Mouse (Mus musculus) MEL-GATA-1-ER (cell line): Measurements from ENCODE around the gene Hace1.
A peak's percentile ranks its signal among the peaks of the same experiment; 100 is the strongest.
"Not testable (repeated sequence)": the region's sequence is repeated elsewhere in the genome, so short reads cannot be mapped to it uniquely, and the experiment has no call there.

Experiments used
- DNase-seq: peaks from one replicate; pipeline ENCODE4 v3.0.0-alpha.2; 2012; ENCODE audit warnings: low read depth; ENCODE audit errors: extremely low read depth

Hace1 gene

DNA sequence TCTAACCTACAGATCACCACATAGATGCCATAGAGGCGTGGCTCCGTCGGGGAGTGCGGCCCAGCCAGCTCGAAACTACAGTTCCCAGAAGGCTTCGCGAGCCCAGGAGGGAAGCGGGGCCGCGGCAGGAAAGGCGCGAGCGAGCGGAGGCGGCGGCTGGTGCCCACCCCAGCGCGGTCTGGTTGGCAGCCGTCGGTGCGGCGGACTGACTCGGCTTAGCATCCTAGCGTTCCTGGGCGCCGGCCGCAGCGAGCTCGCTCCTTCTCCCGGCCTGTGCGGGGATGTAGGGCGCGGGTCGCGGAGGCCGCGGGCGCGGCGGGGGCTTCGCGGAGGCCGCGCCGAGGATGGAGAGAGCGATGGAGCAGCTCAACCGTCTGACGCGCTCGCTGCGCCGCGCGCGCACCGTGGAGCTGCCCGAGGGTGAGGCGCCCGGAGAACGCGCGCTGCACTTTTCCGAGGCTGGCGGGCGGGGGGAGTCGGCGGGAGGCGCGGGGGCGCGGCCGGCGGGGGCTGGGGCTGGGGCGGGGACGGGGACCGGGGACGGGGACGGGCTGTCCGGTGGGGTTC is at the start of gene Hace1:
Gene Hace1 (plus strand): TSS at position 99 of the 567 bp plus-strand sequence.
- DNase-seq = peak; percentile 56

DNA sequence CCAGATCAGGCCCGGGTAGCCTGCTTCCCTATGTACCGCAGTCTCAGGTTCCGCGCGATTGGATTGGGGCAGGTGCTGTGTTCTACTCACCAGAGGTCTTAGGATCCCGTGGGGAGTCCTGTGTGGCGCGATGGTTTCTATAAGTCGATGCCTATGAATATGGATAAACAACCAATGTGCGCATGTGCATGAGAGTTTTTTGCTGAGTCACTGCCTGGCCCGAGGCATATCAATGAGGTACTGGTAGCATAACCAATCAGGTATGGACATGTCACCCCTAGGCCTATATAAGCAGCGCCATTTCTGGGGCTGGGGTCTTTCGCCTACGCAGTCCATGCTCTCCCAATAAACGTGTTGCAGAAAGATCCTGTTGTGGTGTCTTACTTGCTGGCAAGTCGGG is 40.3 kb upstream of the Hace1 start:
- not testable (repeated sequence) for DNase-seq

DNA sequence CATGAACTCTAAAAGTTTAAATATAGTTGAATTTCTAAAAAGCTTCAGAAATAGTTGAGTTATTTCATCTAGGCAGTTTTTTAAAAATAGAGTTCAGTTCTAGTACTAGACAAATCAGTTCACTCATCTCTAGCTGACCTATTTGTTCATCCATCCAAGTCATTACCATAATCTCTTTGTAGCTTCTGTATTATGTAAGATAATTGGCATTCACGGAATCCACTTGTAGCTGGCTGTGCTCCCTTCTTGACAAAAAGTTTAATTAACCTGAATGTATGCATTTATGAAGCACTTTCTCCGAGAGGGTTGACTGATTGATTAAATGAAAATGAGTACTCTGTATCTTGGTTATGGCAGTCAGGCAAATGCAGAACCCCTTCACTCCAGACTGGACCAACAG is 34.9 kb upstream of the Hace1 start:
- no peak for DNase-seq

DNA sequence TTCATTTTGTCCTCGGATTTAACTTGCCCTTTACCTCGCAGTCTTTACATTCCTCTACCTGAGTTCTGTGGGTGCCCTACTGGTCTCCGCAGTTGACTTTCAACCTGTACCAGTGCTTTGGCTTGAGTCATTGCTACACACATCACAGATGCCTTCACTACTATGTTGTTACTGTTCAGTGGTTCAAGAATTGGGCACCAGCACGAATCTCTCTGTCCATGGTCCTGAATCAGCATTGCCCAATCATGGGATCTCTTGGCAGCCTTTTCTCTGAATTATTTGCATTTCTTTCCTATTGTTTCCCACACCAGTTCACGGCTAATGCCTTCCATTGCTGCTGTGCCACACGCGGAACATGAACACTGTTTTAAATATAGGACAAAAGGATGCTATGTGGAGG is 30.8 kb upstream of the Hace1 start:
- peak; percentile 29 for DNase-seq

DNA sequence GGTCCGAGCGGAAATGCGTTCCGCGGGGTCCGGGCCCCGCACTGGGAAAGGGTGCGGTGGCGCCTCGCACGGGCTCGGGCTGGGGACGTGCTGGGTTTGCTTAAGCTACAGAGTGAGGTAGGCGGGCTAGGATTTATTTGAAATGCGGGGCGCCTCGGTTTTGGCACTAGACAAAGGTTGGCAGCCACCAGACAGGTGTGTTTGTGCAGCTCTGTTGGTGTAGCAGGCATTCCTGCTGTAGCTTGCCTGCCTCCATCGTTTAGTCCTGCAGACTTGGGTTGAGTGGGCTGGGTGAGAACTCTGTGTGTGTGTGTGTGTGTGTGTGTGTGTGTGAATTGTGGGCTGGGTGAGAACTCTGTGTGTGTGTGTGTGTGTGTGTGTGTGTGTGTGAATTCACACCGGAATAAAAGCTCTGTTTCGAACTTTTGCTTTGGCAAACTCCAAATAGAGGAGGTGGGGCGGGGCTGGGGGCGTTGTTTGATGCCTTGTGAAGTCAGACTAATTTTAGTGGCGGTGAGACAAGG is 731 bp downstream of the Hace1 start:
- peak; percentile 18 for DNase-seq

DNA sequence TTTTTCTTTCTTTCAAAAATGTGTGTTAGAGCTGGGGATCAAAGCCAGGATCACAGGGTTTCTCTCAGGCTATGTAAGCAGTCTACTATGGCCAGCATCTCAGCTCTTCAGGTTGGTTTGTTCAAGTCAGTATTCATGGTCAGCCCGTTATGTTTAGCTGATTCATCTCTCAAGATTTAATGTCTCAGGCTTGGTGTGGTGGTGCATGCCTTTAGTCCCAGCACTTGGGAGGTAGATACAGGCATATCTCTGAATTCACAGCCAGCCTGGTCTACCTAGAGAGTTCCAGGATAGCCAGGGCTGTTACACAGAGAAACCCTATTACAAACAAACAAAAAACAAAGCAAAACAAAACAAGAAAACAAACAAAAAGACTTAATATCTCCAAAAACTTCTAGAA is 5.7 kb downstream of the Hace1 start:
- DNase-seq = no peak

DNA sequence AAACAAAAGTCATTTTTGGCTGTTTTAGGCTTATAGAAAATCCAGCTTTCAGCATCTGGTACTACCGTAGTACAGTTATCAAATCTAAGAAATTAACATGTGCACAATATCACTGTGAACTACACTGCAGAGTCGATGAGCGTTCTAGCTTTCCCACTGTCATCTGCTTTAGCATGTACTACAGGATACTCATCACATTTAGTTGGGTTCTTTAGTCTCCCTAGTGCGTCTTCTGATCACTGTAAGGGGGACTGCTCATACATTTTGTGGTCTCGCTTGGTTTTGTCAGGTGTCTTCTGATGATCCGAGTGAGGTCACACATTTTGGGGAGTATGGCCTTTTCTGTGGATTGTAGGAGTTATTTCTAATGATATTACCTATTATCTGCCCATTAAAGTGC is 6.2 kb downstream of the Hace1 start:
- no peak for DNase-seq

DNA sequence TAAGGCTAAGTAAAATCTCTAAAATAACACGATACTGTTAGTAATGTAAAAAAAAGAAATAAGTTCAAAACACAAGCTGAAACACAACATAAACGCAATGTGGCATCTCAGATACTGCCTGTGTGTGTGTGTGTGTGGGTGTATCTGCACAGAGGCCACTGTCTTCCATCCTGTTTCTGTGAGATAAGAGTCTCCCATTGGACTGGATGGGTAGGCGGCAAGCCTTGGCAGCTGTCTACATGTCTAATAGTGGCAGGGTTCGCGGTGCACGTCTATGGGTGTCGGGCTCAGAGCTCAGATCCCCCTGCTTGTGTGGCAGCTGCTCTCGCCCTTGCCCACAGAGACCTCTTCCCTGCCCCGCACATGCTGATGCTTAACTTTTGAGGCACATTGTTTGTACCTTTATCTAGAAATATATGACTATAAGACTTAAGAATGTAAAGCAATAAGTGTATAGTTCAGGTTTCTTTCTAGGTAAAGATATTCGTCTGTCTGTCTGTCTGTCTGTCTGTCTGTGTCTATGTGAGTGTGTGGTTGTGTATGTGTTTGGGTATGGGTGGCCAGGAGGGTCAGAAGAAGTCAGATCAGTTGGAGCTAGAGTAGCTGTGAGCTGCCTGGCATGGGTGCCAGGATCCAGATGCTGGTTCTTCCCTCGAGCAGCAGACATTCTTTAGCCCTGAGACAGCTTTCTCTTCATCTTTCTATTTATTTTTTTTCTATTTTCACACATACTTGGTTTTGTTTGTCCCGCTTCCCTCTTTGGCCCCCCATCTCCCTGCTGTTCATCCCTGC is 6.9 kb downstream of the Hace1 start:
- DNase-seq = peak; percentile 91

DNA sequence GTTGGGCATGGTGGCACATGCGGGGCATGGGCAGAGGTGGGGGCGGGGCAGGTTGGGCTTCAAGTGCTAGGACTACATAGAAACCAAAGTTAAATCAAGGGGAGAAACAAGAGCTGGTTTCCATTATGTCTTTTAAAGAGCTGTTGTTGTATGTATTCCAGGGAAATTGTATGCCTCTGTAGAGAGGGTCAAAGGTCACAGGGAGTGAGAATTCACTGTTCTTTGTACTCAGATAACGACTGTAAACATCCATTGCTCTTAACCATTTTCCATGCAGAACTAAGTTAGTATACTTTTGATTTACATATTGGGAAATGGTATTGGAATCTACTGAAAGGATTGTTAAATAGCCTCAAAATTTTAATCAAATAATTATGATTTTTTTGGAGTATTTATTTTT is 28.2 kb downstream of the Hace1 start:
- no peak for DNase-seq

DNA sequence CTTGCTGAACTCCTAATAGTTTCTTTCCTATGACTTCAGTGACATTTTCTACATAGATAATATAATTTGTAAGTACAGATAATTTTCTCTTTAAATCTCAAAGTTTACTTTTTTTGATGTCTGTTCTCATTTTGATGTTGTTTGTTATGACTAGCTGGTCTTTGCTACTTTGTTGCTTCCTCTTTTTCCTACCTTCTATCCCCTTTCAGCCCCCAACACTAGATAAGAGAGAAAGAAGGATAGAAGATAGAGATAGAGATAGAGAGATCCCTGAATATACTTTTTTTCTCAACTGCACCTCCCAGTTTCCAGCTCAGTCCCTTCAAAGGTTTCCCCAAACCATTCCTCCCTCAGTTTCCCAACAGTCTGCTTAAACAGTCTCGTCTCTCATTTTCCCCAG is 33.1 kb downstream of the Hace1 start:
- DNase-seq = no peak

DNA sequence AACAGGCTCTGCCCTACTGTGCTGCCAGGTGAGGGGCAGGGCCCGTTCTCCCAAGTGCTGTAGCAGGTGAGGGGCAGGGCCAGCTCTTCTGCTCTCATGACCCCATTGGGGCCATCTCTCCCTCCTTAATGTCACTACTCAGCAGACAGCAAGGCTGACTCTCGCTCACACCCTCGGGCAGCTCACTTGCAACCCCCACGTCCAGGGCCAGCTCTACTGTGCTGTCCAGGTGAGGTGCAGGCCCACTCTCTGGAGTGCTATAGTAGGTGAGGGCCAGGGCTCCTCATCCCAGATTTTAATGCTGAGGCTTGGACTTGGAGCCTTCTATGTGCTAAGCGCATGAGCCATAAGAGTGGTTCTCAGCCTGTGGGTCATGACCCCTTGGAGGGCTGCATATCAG is 38.4 kb downstream of the Hace1 start:
- no peak for DNase-seq

DNA sequence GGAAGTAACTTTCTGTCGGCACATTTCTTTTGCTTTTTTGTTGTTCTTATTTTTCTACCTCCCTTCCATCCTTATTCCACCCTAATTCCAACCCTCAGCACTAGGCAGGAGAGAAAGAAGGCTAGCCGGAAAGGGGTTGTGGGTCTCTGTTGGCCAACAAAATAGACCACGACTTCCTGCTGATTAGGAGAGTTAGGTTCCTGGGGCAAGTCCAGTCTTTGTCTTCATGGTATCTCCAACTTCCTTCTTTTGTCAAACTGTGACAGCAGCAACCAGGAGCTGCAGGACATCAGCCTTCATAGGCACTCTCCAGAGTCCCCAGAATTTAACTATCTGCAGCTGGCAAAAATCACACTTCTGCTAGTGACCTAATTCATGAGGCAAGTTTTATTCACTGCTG is 41.4 kb downstream of the Hace1 start:
- DNase-seq = peak; percentile 56

DNA sequence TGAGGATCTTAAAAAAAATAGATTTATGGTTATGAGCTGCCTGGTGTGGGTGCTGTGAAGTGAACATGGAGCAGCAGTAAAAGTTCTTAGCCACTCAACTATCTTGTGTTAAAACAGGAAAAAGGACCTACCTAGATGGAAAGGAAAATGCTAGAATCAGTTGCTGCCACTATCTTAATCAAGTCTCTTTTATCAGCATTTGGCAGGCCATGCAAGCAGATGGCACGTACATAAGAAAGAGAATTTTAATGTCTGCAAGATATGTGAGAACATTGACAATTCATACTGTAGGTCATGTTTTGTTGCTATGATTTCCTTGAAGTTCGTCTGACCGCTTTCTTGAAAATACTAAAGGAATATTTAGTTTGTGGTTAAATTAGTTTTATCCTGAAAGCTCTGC is 54.4 kb downstream of the Hace1 start:
- no peak for DNase-seq

DNA sequence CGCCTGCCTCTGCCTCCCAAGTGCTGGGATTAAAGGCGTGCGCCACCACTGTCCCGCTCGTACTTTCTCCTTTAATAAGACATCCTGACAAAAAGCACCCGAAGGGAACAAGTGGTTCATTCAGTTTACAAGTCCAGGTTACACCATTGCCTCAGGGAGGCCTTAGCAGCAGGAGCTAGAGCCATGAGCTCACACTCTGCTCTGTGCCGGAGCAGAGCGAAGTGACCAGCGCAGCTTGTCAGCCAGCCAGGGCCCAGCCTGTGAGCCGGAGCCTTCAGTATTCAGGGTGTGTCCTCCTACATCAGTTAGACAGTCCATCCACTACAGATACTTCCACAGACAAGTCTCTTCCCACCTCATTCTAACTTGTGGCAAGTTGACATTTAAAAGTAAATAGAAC is 55.0 kb downstream of the Hace1 start:
- DNase-seq = no peak

DNA sequence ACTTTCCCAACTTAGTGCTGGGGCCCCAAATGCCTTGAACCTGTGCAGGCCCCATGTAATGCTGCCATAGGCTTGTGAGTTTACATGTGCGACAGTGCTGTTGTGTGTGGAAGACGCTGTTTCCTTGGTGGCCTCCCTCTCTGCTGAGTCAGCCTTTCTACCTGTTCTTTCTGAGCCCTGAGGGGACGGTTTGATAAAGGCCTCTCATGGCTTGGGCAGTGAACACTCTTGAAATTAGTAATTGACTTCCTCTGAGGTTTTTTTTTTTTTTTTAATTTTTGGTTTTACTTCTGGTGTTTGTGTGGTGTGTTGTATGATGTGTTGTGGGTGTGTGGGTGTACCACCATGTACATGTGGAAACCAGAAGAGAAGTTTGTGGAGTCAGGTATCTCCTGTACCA is 57.6 kb downstream of the Hace1 start:
- DNase-seq = no peak

DNA sequence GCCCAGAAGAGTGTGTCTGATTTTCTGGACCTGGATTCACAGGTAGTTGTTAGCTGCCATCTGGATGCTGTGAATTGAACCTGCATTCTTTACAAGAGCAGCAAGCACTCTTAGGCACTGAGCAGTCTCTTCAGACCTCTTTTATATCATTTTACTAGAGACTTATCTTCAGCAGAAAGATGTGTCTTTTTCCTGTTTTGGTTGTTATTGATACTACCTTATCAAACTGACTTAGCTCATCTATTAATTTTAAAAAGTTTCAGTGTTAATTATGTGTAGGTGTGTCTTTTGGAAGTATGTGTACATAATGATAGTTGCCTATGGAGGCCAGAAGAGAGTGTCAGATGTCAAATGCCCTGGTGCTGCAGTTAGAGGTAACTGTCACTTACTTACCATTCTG is 62.1 kb downstream of the Hace1 start:
- no peak for DNase-seq

DNA sequence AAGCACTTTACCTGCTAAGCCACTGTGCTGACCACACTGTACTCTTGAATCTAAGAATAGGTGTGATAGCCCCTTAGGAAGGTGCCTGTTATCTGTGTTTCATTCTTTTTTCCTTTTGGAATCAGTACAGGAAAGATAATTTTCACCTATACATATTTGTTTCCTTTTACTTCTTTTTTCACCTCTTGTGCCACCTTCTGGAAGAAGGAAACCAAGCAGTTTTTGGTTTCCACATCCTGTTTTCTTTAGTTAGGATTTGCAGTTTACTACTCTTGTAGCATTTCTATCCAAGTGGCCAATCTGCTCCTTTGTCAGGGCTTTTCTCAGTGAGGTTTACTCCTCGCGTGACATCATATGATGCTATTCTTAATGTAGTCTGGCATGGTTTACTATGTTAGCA is 76.4 kb downstream of the Hace1 start:
- no peak for DNase-seq

DNA sequence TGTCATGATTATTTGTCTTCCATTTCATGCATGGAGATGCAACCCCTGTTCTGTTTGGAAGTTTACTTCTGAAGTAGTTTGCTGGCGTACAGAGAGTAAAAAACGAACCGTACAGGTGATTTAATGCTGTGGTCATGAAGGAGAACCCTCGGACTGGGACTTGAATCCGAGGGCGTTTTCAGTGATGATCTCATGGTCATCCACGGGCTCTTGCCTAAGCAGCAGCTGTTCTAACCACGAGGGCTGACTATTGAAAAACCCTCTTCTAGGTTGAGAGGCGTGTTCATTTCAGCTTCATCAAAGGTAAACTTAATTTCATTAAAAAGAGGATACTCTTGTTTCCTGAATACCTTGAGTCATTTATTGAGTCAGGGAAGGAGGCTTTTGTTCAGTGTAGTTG is 84.4 kb downstream of the Hace1 start:
- no peak for DNase-seq

DNA sequence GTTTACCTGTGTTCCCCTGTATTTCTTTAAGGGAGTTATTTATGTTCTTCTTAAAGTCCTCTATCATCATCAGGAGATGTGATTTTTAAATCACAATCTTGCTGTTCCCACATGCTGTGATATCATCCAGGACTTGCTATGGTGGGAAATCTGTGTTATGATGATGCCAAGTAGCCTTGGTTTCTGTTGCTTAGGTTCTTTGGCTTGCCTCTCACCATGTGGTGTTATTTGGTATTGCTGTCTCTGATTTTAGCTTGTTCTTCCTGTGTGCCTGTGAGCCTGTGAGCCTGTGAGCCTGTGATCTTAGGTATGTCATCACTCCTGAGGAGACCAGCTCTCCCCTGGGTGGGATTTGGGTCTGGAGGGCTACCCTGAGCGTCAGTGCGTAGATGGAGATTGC is 90.6 kb downstream of the Hace1 start:
- DNase-seq = no peak

DNA sequence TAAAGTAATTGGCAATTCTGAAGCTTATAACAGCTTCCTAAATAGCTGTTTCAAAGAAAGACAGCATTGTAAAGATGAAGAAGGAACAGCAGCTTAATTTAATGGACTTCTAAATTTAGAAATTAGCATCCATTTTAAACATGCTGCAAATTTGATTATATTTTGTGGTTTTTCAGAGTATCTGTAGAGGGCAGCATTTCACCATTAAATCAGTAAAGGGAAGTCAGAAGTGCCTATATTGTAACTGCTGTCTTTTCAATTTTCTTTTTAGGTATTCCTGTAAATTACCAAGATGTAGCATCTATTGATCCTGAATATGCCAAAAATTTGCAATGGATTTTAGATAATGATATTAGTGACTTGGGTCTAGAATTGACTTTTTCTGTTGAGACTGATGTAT is 99.2 kb downstream of the Hace1 start:
- DNase-seq = no peak

DNA sequence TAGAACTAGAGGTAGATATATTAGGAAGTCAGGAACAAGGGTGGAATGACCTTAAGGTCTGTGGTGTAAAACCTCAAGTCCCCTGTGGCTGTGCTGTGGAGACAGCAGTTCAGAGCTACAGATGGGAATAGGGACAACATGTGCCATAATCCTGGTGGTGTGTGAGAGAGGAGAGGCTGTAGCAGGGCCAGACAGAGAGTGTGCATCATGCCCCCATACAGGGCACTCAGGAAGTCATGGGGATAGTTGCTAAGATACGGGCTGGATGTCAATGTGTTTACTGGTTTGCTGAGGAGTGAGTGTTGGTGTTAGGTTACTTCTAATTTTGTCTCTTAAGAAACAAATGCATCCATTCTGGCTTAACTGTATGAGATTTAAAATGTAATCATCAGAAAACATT is 108.6 kb downstream of the Hace1 start:
- DNase-seq = no peak

DNA sequence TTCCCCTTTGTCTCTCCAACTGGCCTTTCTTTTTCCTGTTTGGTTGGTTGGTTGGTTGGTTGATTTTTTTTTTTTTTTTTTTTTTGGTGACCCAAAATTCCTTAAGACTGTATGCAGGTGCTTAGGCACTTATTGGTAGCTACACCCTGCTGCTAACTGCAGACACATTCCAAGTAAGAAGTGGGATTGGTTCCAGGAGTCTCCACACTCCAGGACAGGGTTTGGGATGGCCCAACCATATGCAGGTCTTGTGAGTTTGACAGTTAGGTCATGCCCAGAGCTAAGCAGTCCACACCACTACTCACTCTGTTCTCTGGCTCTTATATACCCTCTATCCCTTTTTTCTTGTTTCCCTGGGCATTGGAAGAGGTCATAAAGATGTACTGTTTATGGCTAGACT is 117.3 kb downstream of the Hace1 start:
- no peak for DNase-seq

DNA sequence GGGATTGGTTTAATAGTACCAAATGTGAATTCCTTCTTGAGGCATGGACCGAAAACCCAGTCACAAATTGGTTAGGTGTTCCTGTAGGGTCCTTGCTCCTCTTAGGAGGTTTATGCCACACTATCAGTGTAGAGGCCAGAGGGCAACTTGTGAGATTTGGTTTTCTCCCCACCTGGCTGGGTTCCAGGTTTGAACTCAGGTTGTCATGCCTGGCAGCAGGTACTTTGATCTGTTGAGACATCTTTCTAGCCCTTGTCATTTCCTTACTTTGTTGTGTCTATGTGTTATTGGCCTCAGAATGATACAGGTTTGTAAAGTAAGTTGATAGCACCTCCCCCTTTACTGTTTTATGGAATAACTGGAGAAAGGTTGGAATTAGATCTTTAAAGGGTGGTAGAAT is 117.9 kb downstream of the Hace1 start:
- DNase-seq = no peak
